Mouse (Mus musculus) embryonic facial prominence, embryonic 10.5 days (tissue): ENCODE data around the gene Lrrc8e. TPM values are rescaled to one million over a fixed set of nuclear protein-coding genes. Genes with fewer than 3 reads are reported as not detected.

ENCODE experiments used
- DNase-seq: peaks from one replicate; pipeline ENCODE4 v3.0.0-alpha.2; 2017; ENCODE audit warnings: low spot score
- H3K27ac ChIP-seq: fragments of 300-500 bp; sonication (generic); replicated peaks from 2 replicates; pipeline ENCODE4 v1.5.1; 2016; ENCODE audit warnings: mild to moderate bottlenecking
- H3K27me3 ChIP-seq: fragments of 300-500 bp; sonication (generic); replicated peaks from 2 replicates; pipeline ENCODE4 v1.6.1; 2016; ENCODE audit warnings: low read depth, mild to moderate bottlenecking; ENCODE audit not compliant: poor library complexity, severe bottlenecking
- H3K36me3 ChIP-seq: fragments of 300-500 bp; sonication (generic); replicated peaks from 2 replicates; pipeline ENCODE4 v1.6.1; 2016; ENCODE audit warnings: mild to moderate bottlenecking, moderate library complexity
- H3K4me1 ChIP-seq: fragments of 300-500 bp; sonication (generic); 2 replicates; pipeline ENCODE4 v1.6.1; 2016
- H3K4me3 ChIP-seq: fragments of 300-500 bp; sonication (generic); 2 replicates; pipeline ENCODE4 v1.5.1; 2016; ENCODE audit warnings: mild to moderate bottlenecking, moderate library complexity
- H3K9me3 ChIP-seq: fragments of 300-500 bp; sonication (generic); 2 replicates; pipeline ENCODE4 v1.6.1; 2016; ENCODE audit warnings: mild to moderate bottlenecking
- WGBS: fragments of 180-500 bp; shearing (Covaris S2); methylation state at CpG from one replicate; pipeline ENCODE4 v1.1.7; 2016; 5-methylcytosine and 5-hydroxymethylcytosine counted together
- polyA plus RNA-seq: library from polyadenylated mRNA; unstranded; fragments of >200 nt; fragmentation: Nextera tagmentation; extraction: Ambion mirVana; gene quantifications from 2 replicates; pipeline ENCODE4 v1.2.1, GENCODE M21; 2016

Lrrc8e gene
- polyA plus RNA-seq, 1 experiment from 2014 or later: 0.56 TPM

- H3K9me3 ChIP-seq: peaks cover 6% of the 10 kb centered on the region
- 47% methylated on average over 2 of the region's 2 CpGs for WGBS
- H3K27ac ChIP-seq: no peak overlapping the region
- H3K4me1 ChIP-seq: peaks cover 18% of the 10 kb centered on the region
- DNase-seq: no peak
- 0 out of 2 replicates have a peak overlapping the region, but pooled peaks have one; percentile 39 for H3K4me3 ChIP-seq
- H3K36me3 ChIP-seq: peaks cover 20% of the 10 kb centered on the region
- peaks cover 96% of the 10 kb centered on the region for H3K27me3 ChIP-seq
These were observed 19.6 kb upstream of the Lrrc8e start for GRCm38 (mm10) chr8:4207016-4207350.

DNA sequence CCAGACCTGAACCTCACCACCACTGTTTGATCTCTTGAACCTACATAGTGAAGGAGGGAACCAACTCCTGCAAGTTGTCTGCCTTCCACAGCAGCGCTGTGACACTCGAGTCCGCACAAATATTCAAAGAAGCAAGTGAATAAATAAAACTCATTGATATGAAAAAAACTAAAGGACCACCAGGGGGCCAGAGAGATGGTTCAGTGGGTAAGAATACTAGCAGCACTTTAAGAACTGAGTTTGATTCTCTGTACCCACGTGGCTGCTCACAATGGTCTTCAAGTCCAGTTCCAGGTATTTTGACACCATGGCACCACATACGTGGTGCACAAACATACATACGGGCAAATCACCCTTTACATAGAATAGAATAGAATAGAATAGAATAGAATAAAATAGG lies 15.5 kb upstream of the Lrrc8e start:
- Histone ChIP-seq H3K4me3 (no peak overlapping the region), H3K4me1 (peaks cover 41% of the 10 kb centered on the region), H3K9me3 (peaks cover 6% of the 10 kb centered on the region), H3K27ac (no peak overlapping the region), H3K36me3 (peaks cover 20% of the 10 kb centered on the region), H3K27me3 (peaks cover 95% of the 10 kb centered on the region)
- 81% methylated on average over 6 of the region's 6 CpGs for WGBS
- no peak for DNase-seq

DNA sequence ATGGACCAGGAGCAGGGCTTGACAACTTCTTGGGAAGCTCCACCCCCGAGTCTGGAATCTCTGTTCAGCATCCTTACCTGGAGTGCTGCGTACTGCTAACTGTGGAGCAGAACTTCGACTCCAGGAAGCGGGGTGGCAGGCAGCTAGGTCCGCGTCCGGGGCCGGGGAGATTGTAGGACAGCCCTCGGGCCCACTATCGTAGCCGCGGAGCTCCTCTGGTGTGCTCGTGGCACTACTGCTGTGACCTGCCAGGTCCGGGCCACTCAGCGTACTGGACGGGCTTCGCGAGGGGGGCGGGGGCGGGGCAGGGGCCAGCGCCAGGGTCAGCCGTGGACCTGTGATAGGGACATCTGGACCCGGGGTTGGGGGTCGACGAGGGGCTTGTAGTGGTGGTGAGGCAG lies 13.8 kb upstream of the Lrrc8e start:
- H3K36me3 ChIP-seq: peaks cover 20% of the 10 kb centered on the region
- peaks cover 47% of the 10 kb centered on the region for H3K4me1 ChIP-seq
- WGBS: 1% methylated on average over 25 of the region's 25 CpGs
- peak overlapping the region; percentile 70; the same call in 1 of the 2 replicates for H3K27ac ChIP-seq
- peak overlapping the region; percentile 58 for H3K4me3 ChIP-seq
- H3K9me3 ChIP-seq: peaks cover 6% of the 10 kb centered on the region
- peak; percentile 63 for DNase-seq
- H3K27me3 ChIP-seq: peaks cover 95% of the 10 kb centered on the region

- Histone ChIP-seq H3K36me3 (peaks cover 20% of the 10 kb centered on the region), H3K9me3 (peaks cover 6% of the 10 kb centered on the region), H3K4me1 (peaks cover 47% of the 10 kb centered on the region), H3K27me3 (peaks cover 95% of the 10 kb centered on the region), H3K27ac (peak overlapping the region; percentile 70), H3K4me3 (peak overlapping the region; percentile 58)
- WGBS: 2% methylated on average over 18 of the region's 18 CpGs
- peak; percentile 74 for DNase-seq
These were observed 13.2 kb upstream of the Lrrc8e start for GRCm38 (mm10) chr8:4213210-4214005.

DNA sequence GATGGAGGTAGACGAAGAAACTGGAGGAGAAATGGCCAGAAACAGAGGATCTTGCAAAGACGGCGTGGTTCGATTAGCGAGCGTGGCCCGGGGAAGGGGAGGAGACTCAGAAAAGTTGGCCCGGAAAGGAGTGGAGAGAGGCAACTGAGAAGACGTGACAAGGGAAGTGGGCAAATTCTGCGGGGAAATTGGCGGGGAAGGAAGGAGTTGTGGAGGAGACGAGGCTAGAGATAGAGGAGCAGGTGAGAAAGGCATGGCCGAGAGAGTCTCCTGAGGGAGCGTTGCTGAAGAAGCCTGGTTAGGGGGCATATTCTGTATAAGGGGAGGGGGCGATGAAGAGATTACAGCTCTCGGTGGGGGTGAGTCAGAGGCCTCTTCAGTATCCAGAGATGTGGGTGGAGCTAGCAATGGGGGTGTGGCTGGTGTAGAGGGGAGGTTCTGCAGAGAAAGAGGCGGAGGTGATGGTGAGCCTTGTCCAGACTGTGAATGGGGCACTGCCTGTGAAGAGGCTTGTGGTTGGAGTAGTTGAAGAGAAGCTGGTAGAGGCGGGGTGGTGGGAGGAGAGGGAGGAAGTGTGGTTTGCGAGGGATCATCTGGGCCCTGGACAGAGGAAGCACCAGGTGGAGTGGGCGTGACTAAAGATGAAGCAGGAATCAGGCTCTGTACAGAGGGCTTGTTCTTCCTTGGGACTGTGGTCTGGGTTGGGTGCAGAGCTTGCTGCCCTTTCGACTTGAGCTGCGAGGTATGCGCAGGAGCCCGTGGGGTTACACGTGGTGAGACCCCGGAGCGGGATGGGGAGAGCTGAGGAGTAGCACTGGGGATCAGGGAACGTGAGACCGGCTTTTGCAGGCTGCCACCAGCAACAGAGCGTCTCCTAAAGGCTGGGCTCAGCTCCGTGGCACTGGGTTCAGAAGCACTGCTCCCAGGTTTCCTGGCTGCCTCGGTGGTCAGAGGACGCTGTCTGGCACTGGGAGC lies 12.3 kb upstream of the Lrrc8e start:
- H3K9me3 ChIP-seq: peaks cover 4% of the 10 kb centered on the region
- H3K4me3 ChIP-seq: peak overlapping the region; percentile 58
- DNase-seq: peak; percentile 51
- H3K36me3 ChIP-seq: peaks cover 16% of the 10 kb centered on the region
- H3K27ac ChIP-seq: peak overlapping the region; percentile 70
- 9% methylated on average over 33 of the region's 33 CpGs for WGBS
- H3K27me3 ChIP-seq: peaks cover 93% of the 10 kb centered on the region
- H3K4me1 ChIP-seq: peaks cover 47% of the 10 kb centered on the region

- WGBS: 3% methylated on average over 18 of the region's 18 CpGs
- Histone ChIP-seq H3K27me3 (peaks cover 75% of the 10 kb centered on the region), H3K9me3 (no peaks in the 10 kb centered on the region), H3K4me1 (peaks cover 47% of the 10 kb centered on the region), H3K36me3 (no peaks in the 10 kb centered on the region), H3K27ac (peak overlapping the region; percentile 87), H3K4me3 (peak overlapping the region; percentile 68)
- DNase-seq: no peak
These were observed 10.3 kb upstream of the Lrrc8e start for GRCm38 (mm10) chr8:4216296-4216695.

DNA sequence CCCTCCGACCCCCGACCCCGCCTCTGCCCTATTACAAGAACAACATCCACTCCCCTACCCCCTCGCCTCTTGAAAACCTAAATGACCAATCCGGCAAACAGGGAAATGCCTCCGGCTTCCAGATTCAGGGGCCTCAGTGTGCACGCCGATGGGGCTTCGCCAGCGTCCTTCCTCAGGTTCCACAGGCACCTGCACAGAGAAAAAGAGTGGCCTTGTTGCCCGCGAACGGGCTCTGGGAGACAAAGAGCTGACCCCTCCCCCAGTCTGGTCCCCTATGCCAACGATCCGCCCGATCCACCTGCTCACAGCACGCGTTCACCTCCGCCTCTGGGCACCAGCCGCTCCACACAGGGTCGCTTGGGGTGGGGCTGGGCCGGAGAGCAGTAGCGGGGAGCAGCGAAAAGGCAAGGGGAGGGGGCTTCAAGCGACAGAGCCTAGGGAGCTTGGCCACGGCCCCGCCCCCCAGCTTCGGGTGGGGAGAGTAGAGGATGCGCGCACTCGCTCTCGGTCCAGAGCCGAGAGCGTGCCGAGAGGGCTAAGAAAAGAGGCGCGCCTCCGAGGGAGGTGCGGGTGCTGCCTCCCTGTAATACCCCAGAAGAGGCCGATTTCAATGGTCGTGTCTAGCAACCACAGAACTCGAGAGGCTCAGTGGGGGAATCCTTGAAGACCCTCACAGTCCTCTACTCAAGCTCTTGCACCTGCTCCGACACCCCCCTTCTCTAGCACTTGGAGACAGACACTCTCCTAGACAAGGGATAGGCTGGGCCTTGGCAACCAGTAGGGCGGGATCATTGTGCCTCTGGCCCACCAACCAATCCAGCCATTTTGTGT lies 9.6 kb upstream of the Lrrc8e start, which contains the start of gene Prr36:
TSS of gene Prr36 (minus strand) at position 669 of the 831 bp plus-strand sequence.
- WGBS: 1% methylated on average over 44 of the region's 44 CpGs

GRCm38 (mm10) chr8:4219617-4220016 lies 7.0 kb upstream of the Lrrc8e start:
- Histone ChIP-seq H3K4me1 (peaks cover 26% of the 10 kb centered on the region), H3K36me3 (no peaks in the 10 kb centered on the region), H3K9me3 (no peaks in the 10 kb centered on the region), H3K27me3 (peaks cover 53% of the 10 kb centered on the region), H3K27ac (no peak overlapping the region), H3K4me3 (no peak overlapping the region)
- 86% methylated on average over 3 of the region's 3 CpGs for WGBS
- no peak for DNase-seq

More for the DNA sequence above, 9.6 kb upstream of the Lrrc8e start, which contains the start of gene Prr36:
- peak; percentile 74 for DNase-seq
- Histone ChIP-seq H3K4me3 (peak within 1 kb of the TSS; percentile 68), H3K4me1 (peaks cover 47% of the 10 kb centered on the region), H3K36me3 (no peaks in the 10 kb centered on the region), H3K27me3 (peaks cover 68% of the 10 kb centered on the region), H3K9me3 (no peaks in the 10 kb centered on the region), H3K27ac (peak within 1 kb of the TSS; percentile 87)

DNA sequence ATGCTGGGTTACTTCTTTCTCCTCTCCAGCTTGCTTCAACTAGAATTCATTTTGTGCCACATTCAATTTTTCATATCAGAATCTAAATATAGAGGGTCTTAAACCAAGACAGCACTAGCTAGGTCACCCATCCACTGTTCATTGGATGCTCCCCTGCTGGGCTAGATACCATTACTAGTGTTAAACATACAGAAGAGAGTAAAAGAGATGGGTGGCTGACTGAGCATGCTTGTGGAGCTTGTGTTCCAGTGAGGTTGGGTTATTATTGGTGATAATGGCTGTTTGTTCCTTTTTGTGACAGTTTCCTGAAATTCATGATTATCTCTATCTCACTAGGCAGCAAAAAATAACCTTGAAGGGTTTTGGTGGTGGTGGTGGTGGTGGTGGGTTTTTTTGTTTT lies 4.6 kb upstream of the Lrrc8e start:
- H3K4me1 ChIP-seq: peaks cover 11% of the 10 kb centered on the region

GRCm38 (mm10) chr8:4226323-4226722 lies 304 bp upstream of the Lrrc8e start:
- Histone ChIP-seq H3K36me3 (no peaks in the 10 kb centered on the region), H3K4me3 (peak overlapping the region; percentile 49), H3K27ac (no peak overlapping the region), H3K9me3 (no peaks in the 10 kb centered on the region), H3K27me3 (peaks cover 59% of the 10 kb centered on the region), H3K4me1 (peaks cover 6% of the 10 kb centered on the region)
- WGBS: 17% methylated on average over 4 of the region's 4 CpGs
- DNase-seq: no peak

More for the DNA sequence above, 4.6 kb upstream of the Lrrc8e start:
- Histone ChIP-seq H3K9me3 (no peaks in the 10 kb centered on the region), H3K27ac (no peak overlapping the region), H3K36me3 (no peaks in the 10 kb centered on the region), H3K4me3 (no peak overlapping the region), H3K27me3 (peaks cover 51% of the 10 kb centered on the region)
- DNase-seq: no peak

DNA sequence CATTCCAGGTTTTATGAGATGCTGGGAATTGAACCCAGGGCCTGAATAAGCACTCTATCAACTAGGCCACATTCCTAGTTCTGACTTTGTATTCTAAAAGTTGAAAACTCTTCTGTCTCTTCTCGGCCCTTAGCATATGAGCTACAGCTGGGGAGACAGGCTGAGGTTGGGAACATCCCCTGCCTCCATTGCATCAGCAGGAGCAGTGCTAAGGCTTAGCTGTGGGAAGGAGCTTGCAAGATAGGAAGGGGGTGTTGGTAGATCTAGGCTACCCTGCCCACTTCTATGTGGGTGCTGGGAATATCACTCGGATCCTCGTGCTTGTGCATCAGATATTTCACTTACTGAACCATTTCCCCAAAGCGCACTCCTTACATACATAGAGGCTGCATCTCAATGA lies 1.3 kb downstream of the Lrrc8e start:
- 90% methylated on average over 4 of the region's 4 CpGs for WGBS
- Histone ChIP-seq H3K4me1 (peaks cover 6% of the 10 kb centered on the region), H3K9me3 (no peaks in the 10 kb centered on the region), H3K27ac (no peak overlapping the region), H3K27me3 (peaks cover 59% of the 10 kb centered on the region), H3K36me3 (no peaks in the 10 kb centered on the region), H3K4me3 (no peak overlapping the region)
- DNase-seq: no peak

- H3K4me3 ChIP-seq: no peak overlapping the region
- no peaks in the 10 kb centered on the region for H3K36me3 ChIP-seq
- peaks cover 6% of the 10 kb centered on the region for H3K4me1 ChIP-seq
- H3K27me3 ChIP-seq: peaks cover 50% of the 10 kb centered on the region
- no peak for DNase-seq
- WGBS: 75% methylated on average over 5 of the region's 5 CpGs
- no peaks in the 10 kb centered on the region for H3K9me3 ChIP-seq
- no peak overlapping the region for H3K27ac ChIP-seq
These were observed 3.2 kb downstream of the Lrrc8e start for GRCm38 (mm10) chr8:4229784-4230183.
